Mouse (Mus musculus) c-Kit-negative CD71-positive TER-119-positive erythroid progenitor cells, embryonic 14.5 days (primary cell): ENCODE measurements around the gene Dscaml1.

Experiments used
- DNase-seq: peaks from one replicate; pipeline ENCODE4 v3.0.0-alpha.2; 2013; ENCODE audit warnings: low read depth, low spot score

Gene Dscaml1

GRCm38 (mm10) chr9:45454889-45455610 lies 28.6 kb downstream of the Dscaml1 start:
- DNase-seq: no peak

DNA sequence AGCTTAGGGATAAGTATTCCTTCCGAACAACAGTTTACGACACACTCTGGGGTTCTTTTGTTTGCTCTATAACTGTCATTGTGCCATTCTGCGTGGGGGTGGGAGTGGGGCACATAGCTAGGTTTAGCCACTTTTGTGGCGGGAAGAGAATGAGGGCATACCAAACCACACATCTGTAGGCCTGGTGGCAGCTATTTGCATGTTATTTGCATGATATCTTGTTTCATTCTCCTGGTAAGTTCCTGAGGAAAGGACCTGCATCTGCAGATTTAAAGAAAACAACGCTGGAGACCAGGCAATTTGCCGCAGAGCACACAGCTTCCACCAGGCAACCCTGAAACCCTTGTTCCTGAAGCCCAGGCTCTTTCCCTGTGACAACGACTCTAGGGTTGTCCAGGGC lies 30.8 kb downstream of the Dscaml1 start:
- DNase-seq: no peak

DNA sequence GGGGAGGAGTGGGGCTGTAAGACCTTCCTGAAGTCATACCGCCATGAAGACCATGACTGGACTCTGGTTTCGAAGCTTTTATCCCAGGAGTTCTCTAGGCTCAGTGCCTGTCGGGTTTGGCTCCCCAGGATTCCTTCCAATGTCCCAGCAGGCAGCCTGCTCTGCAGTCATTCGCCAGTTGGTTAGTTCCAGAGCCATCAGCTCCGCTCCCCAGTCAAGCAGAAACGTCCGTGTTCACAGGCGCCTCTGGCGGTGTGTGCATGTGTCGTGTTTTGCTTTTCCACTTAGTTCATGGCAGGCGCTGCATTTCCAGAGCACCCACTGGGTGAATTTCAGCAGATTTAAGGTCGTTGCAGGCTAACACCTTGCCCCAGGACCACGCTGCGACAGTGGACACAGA lies 31.9 kb downstream of the Dscaml1 start:
- no peak for DNase-seq

- DNase-seq: no peak
Observed at GRCm38 (mm10) chr9:45465396-45466019, 39.1 kb downstream of the Dscaml1 start.

DNA sequence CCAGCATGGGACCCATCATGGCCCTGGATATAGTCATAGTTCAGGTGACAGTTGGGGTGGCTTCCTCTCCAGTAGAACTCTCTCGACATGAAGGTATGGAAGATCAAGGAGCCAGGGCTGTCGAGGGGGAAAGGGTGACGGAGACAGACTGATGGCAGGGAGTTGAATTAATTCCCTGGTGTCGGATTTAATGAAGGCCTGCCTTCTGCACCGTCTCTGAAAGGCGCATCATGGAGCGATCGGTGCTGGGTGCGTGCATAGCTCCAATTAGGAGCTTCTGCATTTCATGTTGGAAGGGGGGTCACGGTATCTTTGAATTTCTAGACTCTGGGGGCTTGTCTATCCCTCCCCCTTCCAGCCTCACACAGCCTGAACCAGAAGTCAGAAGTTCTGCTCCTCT lies 41.8 kb downstream of the Dscaml1 start:
- DNase-seq: no peak

DNA sequence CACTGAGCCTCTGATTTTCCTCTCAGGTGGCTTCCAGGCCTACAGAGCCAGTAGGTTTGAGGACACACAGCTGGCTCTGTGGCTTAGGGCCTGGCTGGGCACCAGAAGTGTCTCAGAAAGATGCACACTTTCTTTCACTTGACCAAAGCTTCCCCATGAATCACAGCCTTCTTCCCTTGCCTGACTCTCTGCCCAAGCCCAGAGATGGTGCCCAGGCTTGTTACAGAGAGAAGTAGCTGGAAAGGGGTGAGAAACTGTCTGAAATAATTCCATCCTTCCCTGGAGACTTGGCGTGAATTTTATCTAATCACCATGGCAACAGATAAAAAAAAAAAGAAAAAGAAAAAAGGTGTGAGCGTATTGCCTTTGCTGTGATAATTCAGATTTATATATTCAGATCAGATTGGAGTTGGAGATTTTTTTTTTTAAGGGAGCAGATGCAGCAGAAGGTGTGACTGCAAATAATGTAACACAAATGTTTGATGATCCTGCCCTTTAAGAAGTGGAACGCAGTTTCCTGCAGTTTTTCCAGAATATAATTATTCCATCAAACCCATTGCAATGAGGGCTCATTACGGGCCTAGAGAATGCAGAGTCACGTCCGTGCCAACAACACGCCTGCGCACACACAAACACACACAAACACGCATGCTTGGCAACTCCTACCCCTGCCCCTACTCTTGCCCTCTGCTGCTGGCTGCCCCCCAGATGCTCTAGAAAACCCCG lies 44.5 kb downstream of the Dscaml1 start:
- no peak for DNase-seq

DNA sequence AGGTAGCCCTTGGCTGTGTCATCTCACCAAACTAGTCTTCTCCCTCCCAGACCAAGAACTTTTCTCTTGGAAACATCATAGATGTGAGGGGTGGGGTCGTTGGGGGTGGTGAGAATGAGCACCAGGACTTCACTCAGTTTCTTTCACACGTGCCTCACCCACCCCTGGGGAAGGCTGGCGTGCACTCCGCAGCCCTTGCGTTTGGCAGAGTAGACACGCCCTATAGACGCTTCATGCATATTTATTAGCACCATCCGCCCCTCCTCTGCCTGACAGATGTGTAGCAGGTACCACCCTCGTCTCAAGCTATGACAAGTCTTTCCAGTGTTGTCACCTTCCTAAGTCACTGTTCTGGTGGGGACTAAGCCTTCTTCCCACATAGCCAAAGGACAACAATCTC lies 45.3 kb downstream of the Dscaml1 start:
- DNase-seq: no peak

DNA sequence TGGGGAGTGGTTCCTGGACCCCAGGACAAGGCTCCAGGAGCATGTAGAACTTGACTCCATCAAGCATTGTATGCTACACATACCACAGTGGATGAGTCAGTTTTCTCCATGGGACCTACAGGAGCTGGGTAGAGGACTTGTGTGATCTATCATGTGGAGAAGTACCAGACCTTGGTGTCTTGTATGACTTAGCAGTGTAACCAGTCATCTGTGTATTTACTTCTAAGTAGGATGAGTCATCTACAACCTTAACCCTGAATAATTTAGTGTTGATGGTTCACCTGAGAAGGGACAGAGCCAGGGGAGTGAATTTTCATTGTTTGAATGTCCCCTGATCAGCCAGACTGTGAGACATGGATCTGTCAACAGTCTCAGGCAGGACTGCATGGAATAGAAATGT lies 48.4 kb downstream of the Dscaml1 start:
- DNase-seq: no peak

GRCm38 (mm10) chr9:45480936-45481335 lies 54.5 kb downstream of the Dscaml1 start:
- DNase-seq: no peak

- DNase-seq: no peak
Observed at GRCm38 (mm10) chr9:45486665-45487074, 60.2 kb downstream of the Dscaml1 start.

GRCm38 (mm10) chr9:45487179-45487801 lies 60.9 kb downstream of the Dscaml1 start:
- DNase-seq: no peak

DNA sequence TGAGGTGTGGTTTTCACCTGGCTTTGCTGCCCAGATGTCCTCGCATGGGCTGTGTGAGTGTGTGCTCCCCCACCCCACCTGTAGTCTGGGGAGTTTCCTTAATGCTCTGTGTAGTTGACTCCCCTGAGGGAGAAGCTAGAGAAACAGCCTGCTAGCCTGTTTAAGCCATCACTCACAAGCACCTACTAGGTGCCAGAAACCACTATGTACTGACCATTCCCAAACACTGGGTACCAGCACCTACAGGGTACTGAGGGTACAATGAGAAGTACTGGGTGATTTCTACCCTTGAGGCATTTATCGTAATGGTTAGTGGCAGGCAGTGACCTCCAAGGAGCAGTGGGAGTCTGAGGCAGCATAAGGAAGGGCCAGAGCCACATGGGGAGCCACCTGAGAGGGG lies 64.5 kb downstream of the Dscaml1 start:
- no peak for DNase-seq

DNA sequence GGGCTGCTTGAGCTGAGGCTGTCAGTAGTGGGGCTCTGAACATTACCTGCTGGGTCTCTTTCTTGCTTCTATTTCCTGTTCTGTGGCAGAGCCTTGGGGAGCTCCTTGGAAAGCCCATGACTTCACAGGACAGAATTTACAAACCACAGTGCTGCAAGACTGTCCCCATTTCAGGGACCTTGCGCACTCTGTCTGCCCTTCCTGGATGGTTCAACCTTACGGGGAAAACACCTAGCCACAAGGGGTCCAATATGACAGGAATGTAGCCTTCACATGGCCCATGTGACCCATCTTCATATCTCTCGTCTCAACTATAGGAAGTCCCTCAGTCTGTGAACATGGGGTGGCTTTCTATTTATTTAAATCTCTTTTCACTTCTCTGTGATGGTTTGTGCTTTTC lies 68.5 kb downstream of the Dscaml1 start:
- DNase-seq: no peak

DNA sequence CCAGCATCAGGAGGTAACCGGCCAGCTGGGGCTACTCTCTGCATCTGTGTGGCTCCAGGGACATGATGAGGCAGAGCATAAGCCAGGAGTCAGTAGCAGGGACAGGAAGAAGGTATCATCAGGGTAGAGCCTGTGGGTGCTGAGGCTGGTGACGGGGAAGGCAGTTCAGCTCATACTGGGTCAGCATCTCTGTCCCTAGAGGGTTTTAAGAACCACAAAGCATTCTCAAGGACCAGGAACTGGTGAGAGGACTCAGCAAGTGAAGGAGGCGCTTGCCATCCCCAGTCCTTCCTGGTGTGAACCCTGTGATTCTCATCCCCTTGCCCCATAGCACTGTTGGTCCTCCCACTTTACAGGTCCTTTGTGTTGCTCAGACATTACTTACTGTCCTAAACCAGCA lies 69.9 kb downstream of the Dscaml1 start:
- no peak for DNase-seq

DNA sequence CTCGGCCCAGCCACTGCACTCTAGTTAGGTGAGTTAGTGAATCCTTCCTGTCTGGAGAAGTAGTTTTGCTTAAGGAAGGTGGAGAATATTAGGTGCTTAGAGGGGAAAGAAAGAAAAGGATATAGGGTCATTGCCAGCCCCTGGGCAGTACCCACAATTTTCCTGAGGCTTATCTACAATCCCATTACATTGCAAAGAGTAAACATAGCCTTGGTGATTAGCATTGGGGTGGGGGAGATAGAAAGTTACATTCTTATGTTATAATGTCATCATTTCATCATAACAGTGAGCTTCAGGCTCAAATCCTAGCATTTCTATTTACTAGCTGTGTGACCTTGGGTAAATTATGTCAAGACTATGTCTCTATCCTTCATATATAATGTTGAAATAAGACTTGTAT lies 70.5 kb downstream of the Dscaml1 start:
- DNase-seq: no peak

GRCm38 (mm10) chr9:45499267-45499666 lies 72.8 kb downstream of the Dscaml1 start:
- no peak for DNase-seq

GRCm38 (mm10) chr9:45500071-45500595 lies 73.7 kb downstream of the Dscaml1 start:
- no peak for DNase-seq

GRCm38 (mm10) chr9:45501295-45501927 lies 75.0 kb downstream of the Dscaml1 start:
- no peak for DNase-seq

DNA sequence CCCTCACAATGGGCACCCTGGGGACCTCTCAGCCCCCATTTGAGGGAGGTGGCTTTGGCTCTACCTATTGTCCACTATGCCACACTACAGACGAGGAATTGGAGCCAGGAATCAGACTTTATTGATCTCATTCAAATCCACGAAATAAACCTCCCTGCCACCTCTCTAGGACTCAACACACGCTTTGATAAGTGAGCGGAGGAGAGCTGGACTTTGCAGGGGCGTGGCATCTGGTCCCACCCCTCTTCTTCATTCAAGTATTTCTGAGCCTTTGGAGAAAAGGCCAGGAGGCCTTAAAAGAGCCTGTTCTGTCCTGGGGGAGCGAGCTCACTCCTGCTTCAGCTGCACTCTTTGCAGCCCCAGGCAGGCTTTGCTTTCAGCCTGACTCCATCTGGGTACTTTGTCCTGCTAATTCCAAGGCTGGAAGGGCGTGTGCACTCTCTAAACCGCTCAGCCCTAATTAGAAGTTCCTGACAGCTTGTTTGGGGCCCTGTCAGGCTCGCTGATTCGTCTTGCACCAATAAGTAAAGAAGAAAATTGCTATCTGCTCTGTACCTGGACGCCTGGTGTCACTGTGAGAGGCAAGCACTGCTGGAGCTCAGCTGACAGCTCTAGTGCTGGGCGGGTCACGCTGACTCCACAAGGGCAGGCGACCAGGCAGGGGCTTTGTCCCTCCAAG lies 75.7 kb downstream of the Dscaml1 start:
- DNase-seq: no peak

DNA sequence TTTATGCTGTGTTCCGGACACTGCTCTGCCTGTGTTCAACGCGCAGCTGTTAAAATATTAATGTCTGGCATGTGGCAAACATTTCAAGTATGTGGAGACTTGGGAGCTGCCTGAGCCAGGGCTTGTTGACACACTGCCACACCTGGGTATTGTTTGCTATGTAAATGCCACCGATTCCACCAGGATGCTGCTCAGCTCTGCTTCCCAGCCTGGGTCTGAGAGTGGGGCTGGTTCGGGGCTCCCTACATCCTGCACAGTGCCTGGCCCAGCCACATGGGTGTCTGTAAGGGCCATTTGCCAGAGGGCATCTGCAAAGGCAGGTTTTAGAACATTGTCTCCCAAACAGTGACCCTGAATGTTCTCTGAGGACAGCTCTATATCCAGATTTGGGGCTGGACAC lies 78.5 kb downstream of the Dscaml1 start:
- DNase-seq: no peak

DNA sequence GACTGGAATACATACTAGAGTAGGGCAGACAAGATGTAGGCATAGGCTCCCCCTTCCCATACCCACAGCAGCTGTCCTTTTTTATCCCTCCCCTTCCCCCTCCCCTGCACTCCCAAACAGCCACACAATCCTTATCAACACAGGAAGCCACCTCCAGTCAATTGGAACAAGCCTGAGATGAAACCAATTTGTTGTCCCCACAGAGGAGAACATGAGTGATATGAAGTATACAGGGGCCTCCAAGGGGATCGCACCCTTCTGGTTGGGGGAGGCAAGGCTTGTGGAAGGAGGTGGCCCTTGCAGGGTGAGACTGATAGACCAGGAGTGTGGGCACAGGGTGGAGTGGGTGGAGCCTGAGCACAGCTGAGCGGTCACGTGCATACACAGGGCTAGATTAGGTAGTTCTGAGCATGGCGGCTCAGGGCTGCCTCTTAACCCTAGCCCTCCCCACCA lies 79.1 kb downstream of the Dscaml1 start:
- no peak for DNase-seq
